Mouse (Mus musculus): ENCODE data around the gene Arl8b.

- no peak for TF ChIP-seq TCF12 (IDR thresholded peaks at IDR 0.05; ENCODE audit: low read depth, low read length)
- no peak for TF ChIP-seq CTCF (IDR thresholded peaks at IDR 0.05 in 2 of 3, conservative IDR thresholded peaks at IDR 0.05 in 1 of 3; ENCODE audit: control insufficient read depth in 1 of 3, insufficient read depth in 1 of 3, low read depth in 2 of 3, low read length in 3 of 3, poor library complexity in 1 of 3, severe bottlenecking in 1 of 3)
- TF ChIP-seq POLR2A (IDR thresholded peaks at IDR 0.05; ENCODE audit: control insufficient read depth in 1 of 2, insufficient read depth in 1 of 2, low read depth in 1 of 2, low read length in 2 of 2, poor library complexity in 1 of 2) = no peak
- TF ChIP-seq SIN3A (IDR thresholded peaks at IDR 0.05; ENCODE audit: low read length) = no peak
- TF ChIP-seq ZKSCAN1 (IDR thresholded peaks at IDR 0.05; ENCODE audit: low read depth, low read length) = no peak
- no peak for TF ChIP-seq CHD2 (IDR thresholded peaks at IDR 0.05; ENCODE audit: low read length)
- no peak for TF ChIP-seq EP300 (IDR thresholded peaks at IDR 0.05; ENCODE audit: low read depth in 1 of 2, low read length in 2 of 2)
- TF ChIP-seq TBP (IDR thresholded peaks at IDR 0.05; ENCODE audit: low read depth, low read length) = no peak
- TF ChIP-seq ETS1 (IDR thresholded peaks at IDR 0.05; ENCODE audit: low read depth, low read length) = no peak
- no peak for TF ChIP-seq ZNF384 (IDR thresholded peaks at IDR 0.05; ENCODE audit: low read depth, low read length)
- no peak for TF ChIP-seq UBTF (IDR thresholded peaks at IDR 0.05; ENCODE audit: borderline replicate concordance, insufficient read depth, low read depth, low read length)
- no peak for TF ChIP-seq GATA1 (IDR thresholded peaks at IDR 0.05; ENCODE audit: low read depth, low read length)
- no peak for TF ChIP-seq RAD21 (IDR thresholded peaks at IDR 0.05; ENCODE audit: low read depth, low read length)
- TF ChIP-seq KAT2A (conservative IDR thresholded peaks at IDR 0.05; ENCODE audit: low read depth, low read length) = no peak
These were observed 2.7 kb downstream of the Arl8b start for GRCm38 (mm10) chr6:108785551-108785950.
